Mouse (Mus musculus): ENCODE data around the gene Adcy1.

Gene Adcy1

GRCm38 (mm10) chr11:7226810-7227550, 163.7 kb downstream of the Adcy1 start:
- DNase-seq: no peak

GRCm38 (mm10) chr11:7228107-7228506, 164.8 kb downstream of the Adcy1 start:
- no peak for DNase-seq
